Mouse (Mus musculus): ENCODE data around the gene Slain2.

- TF ChIP-seq CTCF (IDR thresholded peaks at IDR 0.05; ENCODE audit: extremely low read depth, insufficient read length, insufficient replicate concordance, low read depth, low read length) (no peak), POLR2A (IDR thresholded peaks at IDR 0.05; ENCODE audit: low read depth, low read length) (no peak)
These were observed 75.7 kb downstream of the Slain2 start for GRCm38 (mm10) chr5:72989756-72990155.

Data from small intestine, adult 2 months (tissue).